In the genomic region with DNA sequence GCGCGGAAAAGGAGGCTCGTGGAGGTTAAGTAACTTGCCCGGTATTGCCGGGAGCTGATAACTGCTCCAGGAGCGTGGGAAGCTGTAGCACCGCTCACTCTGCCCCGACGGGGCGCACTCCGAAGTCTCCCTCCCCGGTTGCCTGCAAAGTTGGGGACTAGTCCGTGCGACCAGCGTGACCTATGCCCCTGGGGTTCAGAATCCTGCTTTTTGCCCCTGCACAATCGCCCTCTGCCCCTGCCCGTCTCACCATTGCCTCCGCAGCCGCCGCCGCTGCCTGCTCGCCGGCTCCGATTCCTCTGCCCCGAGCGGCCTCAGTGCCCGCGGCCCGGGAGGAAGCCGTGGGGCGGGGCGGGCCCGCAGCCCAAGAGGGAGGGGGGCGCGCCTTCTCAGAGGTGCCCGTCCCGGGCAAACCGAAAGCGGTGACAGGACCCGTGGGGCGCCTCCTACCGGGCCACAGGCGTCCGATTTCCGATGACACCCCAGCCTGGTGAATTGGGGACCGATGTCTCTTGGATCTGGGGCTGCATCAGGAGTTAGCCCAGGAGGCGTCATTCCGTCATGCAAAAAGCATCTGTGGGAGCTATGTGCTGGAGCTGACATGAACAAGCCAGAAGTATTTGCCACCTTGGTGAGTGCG, we compare ENCODE assay signal across 8 mouse cellular contexts. TPM values are rescaled to one million over a fixed set of nuclear protein-coding genes. Genes with fewer than 3 reads are reported as not detected.
A peak's percentile ranks its signal among the peaks of the same experiment; 100 is the strongest.
DNase-seq lines count a peak whose midpoint lies in the region; ATAC-seq and TF ChIP-seq lines count a peak whose summit lies in the region.

Gene Vamp5, minus strand, starts transcription at position 338 of the 640 bp plus-strand sequence.

- H3K27ac ChIP-seq in hindbrain, embryonic 13.5 days: no peak within 1 kb of the TSS
- no peak within 1 kb of the TSS for H3K27ac ChIP-seq in limb, embryonic 14.5 days (replicated peaks; ENCODE audit: low read depth, low read length)
- no peak within 1 kb of the TSS for H3K27ac ChIP-seq in midbrain, embryonic 15.5 days

- peak within 1 kb of the TSS; percentile 70 for H3K9ac ChIP-seq in hindbrain, embryonic 13.5 days
- H3K9ac ChIP-seq in limb, embryonic 14.5 days (ENCODE audit: low read depth, low read length, severe bottlenecking): peak within 1 kb of the TSS; percentile 66
- peak within 1 kb of the TSS; percentile 38 for H3K9ac ChIP-seq in midbrain, embryonic 15.5 days

- H3K4me1 ChIP-seq in hindbrain, embryonic 13.5 days (replicated peaks): peaks cover 8% of the 10 kb centered on the region
- no peaks in the 10 kb centered on the region for H3K4me1 ChIP-seq in limb, embryonic 14.5 days (ENCODE audit: control insufficient read depth, insufficient read depth, low read length)
- peaks cover 6% of the 10 kb centered on the region for H3K4me1 ChIP-seq in midbrain, embryonic 15.5 days

- H3K36me3 ChIP-seq in hindbrain, embryonic 13.5 days: no peaks in the 10 kb centered on the region
- H3K36me3 ChIP-seq in limb, embryonic 14.5 days (ENCODE audit: control insufficient read depth, insufficient read depth, low read length): peaks cover 11% of the 10 kb centered on the region
- no peaks in the 10 kb centered on the region for H3K36me3 ChIP-seq in midbrain, embryonic 15.5 days (replicated peaks)

- peak within 1 kb of the TSS; percentile 59 for H3K4me2 ChIP-seq in hindbrain, embryonic 13.5 days
- peak within 1 kb of the TSS; percentile 75 for H3K4me2 ChIP-seq in limb, embryonic 14.5 days (replicated peaks; ENCODE audit: low read depth, low read length, severe bottlenecking)
- H3K4me2 ChIP-seq in midbrain, embryonic 15.5 days: peak within 1 kb of the TSS; percentile 56

- no peak for TF ChIP-seq POLR2A in limb, embryonic 14.5 days (IDR thresholded peaks at IDR 0.05; ENCODE audit: borderline replicate concordance, extremely low read depth, insufficient read depth, insufficient read length)

- ATAC-seq in hindbrain, embryonic 13.5 days (ENCODE audit: low FRiP score): no peak
- peak; percentile 78 for ATAC-seq in limb, embryonic 14.5 days (ENCODE audit: low FRiP score, low read depth)
- ATAC-seq in midbrain, embryonic 15.5 days (replicated peaks): 0 out of 2 replicates have a peak, but pooled peaks have one; percentile 9

- H3K27me3 ChIP-seq in hindbrain, embryonic 13.5 days: peaks cover 34% of the 10 kb centered on the region
- H3K27me3 ChIP-seq in limb, embryonic 14.5 days (ENCODE audit: control insufficient read depth, insufficient read depth, low read length): no peaks in the 10 kb centered on the region
- peaks cover 26% of the 10 kb centered on the region for H3K27me3 ChIP-seq in midbrain, embryonic 15.5 days (replicated peaks)

- H3K4me3 ChIP-seq in hindbrain, embryonic 13.5 days: peak within 1 kb of the TSS; percentile 43
- peak within 1 kb of the TSS; percentile 49 for H3K4me3 ChIP-seq in limb, embryonic 14.5 days (replicated peaks; ENCODE audit: low read length)
- H3K4me3 ChIP-seq in midbrain, embryonic 15.5 days: peak within 1 kb of the TSS; percentile 39

- WGBS in hindbrain, embryonic 13.5 days: 2% methylated on average over 48 of the region's 49 CpGs
- whole genome bisulfite sequencing in limb, embryonic 14.5 days: 1% methylated on average over 48 of the region's 49 CpGs
- 2% methylated on average over 49 of the region's 49 CpGs for WGBS in midbrain, embryonic 15.5 days

- peak; percentile 32 for DNase-seq in cerebellum, adult 9-11 months
- DNase-seq in cerebellum, adult 8-10 months: no peak
- peak; percentile 74 for DNase-seq in c-Kit-positive CD71-negative TER-119-negative erythroid progenitor cells, embryonic 14.5 days (ENCODE audit: low read depth)
- DNase-seq in gastrocnemius, adult 18-20 months (ENCODE audit: low spot score): peak; percentile 86
- DNase-seq in limb, embryonic 14.5 days (ENCODE audit: low spot score): peak; percentile 40
- DNase-seq in spleen, postnatal 4 days (ENCODE audit: low spot score in 2 of 2): peak; percentile 94 to 97

- no peaks in the 10 kb centered on the region for H3K9me3 ChIP-seq in hindbrain, embryonic 13.5 days
- H3K9me3 ChIP-seq in limb, embryonic 14.5 days (ENCODE audit: control insufficient read depth, low read length): no peaks in the 10 kb centered on the region
- H3K9me3 ChIP-seq in midbrain, embryonic 15.5 days: no peaks in the 10 kb centered on the region

RNA-seq across cellular contexts. Expression of gene Vamp5, which starts in this region (rescaled TPM):
- total RNA-seq in gastrocnemius, adult 18-20 months (2021): 100 to 1,000 TPM; 107 to 121 TPM
- polyA plus RNA-seq in hindbrain, embryonic 13.5 days (2015; fragmentation: Nextera tagmentation; extraction: Ambion mirVana): 18.8 and 20.8 TPM in 2 replicates
- 14.5 and 16.6 TPM in 2 replicates for polyA plus RNA-seq in limb, embryonic 14.5 days (2012; rRNA removed)
- polyA plus RNA-seq in limb, embryonic 14.5 days (2014; fragmentation: Nextera tagmentation; extraction: Ambion mirVana): 20.8 and 24.5 TPM in 2 replicates
- polyA plus RNA-seq in midbrain, embryonic 15.5 days (2015; fragmentation: Nextera tagmentation; extraction: Ambion mirVana): 20.2 and 24.2 TPM in 2 replicates
